Mouse (Mus musculus) midbrain, embryonic 11.5 days (tissue): ENCODE measurements around the gene Zfp467. TPM values are rescaled to one million over a fixed set of nuclear protein-coding genes. Genes with fewer than 3 reads are reported as not detected.

Experiments used
- microRNA-seq: library from miRNA; unstranded; fragments of <30 nt; microRNA quantifications from one replicate; pipeline ENCODE4, GENCODE M21; 2017
- polyA plus RNA-seq: library from polyadenylated mRNA; unstranded; fragments of >200 nt; fragmentation: Nextera tagmentation; extraction: Ambion mirVana; gene quantifications from 2 replicates; pipeline ENCODE4 v1.2.1, GENCODE M21; 2014

Gene Zfp467
- polyA plus RNA-seq, 1 experiment from 2014 or later = 14.3 TPM

Small RNA genes lying within 50 kb of the gene (microRNA-seq; reads per million reads assigned to microRNA genes)
- gene Gm24325 = not detected

Other genes with a start within 250 kb of the Zfp467 start
- 15.2 and 16.6 TPM in 2 replicates for gene Krba1, start 50.2 kb downstream of the Zfp467 start, polyA plus RNA-seq
- gene Sspo, start 2.4 kb upstream of the Zfp467 start, polyA plus RNA-seq = 0.10 and 0.23 TPM in 2 replicates
- 64.4 and 71.4 TPM in 2 replicates for gene Atp6v0e2, start 91.8 kb upstream of the Zfp467 start, polyA plus RNA-seq
- 15.5 and 15.9 TPM in 2 replicates for gene Lrrc61, start 109.0 kb upstream of the Zfp467 start, polyA plus RNA-seq
- gene Rarres2, start 127.0 kb upstream of the Zfp467 start, polyA plus RNA-seq = 1.4 and 1.6 TPM in 2 replicates
- gene Gm45021, start 143.8 kb upstream of the Zfp467 start, polyA plus RNA-seq = not detected in 2 replicates
- 39.9 and 44.1 TPM in 2 replicates for gene Repin1, start 148.1 kb upstream of the Zfp467 start, polyA plus RNA-seq
- not detected in 2 replicates for gene Gm44965, start 148.1 kb upstream of the Zfp467 start, polyA plus RNA-seq
- 7.8 and 9.3 TPM in 2 replicates for gene Zfp775, start 156.2 kb upstream of the Zfp467 start, polyA plus RNA-seq
- gene AI854703, start 180.9 kb upstream of the Zfp467 start, polyA plus RNA-seq = 0.52 and 0.82 TPM in 2 replicates
- gene Gimap8, start 201.4 kb upstream of the Zfp467 start, polyA plus RNA-seq = 0.18 and 0.25 TPM in 2 replicates
- gene Gimap9, start 230.3 kb upstream of the Zfp467 start, polyA plus RNA-seq = 2.9 and 3.0 TPM in 2 replicates
- 4.8 and 5.6 TPM in 2 replicates for gene Gimap4, start 238.7 kb upstream of the Zfp467 start, polyA plus RNA-seq